Mouse (Mus musculus): ENCODE measurements around the gene Gtf2f2. TPM values are rescaled to one million over a fixed set of nuclear protein-coding genes. Genes with fewer than 3 reads are reported as not detected.

Gtf2f2 gene
- polyA plus RNA-seq, 1 experiment: 24.3 TPM

DNA sequence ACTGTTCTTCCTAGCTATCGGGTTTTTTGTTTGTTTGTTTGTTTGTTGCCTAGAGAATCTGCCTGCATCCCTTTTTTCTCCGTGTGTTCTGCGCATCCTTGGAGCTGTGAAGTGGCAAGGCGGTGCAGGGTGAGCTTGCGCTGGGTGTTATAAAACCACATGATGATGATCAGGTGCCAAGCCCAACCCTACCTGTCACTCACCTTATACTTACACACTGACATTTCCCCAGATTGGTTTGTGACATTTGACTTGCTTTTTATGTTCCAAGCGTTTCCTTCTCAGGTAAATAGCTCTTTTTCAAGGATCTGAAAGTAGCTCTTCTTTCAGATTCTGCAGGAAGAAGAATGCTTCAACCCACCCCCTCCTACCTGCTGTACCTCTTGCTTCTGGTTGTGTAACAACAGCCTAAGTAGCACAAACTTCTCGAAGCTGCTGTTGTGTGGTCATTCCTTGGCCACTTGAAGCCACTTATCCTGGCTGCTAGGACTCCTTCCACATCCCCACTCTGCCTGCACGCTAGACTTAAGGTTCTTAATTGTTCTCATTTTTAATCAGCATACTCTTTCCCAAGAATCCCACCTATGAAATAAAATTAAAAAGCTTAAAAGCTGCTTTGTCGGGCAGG, 143.8 kb downstream of the Gtf2f2 start:
- no peak overlapping the region for H3ac ChIP-seq (ENCODE audit: control insufficient read depth, insufficient read length)
- H3K4me2 ChIP-seq (ENCODE audit: low read depth): no peak overlapping the region
- H3K27me3 ChIP-seq (ENCODE audit: control insufficient read depth, insufficient read depth, insufficient read length): no peaks in the 10 kb centered on the region
- H3K79me2 ChIP-seq (ENCODE audit: control insufficient read depth, insufficient read depth): no peaks in the 10 kb centered on the region
- TF ChIP-seq USF1 (IDR thresholded peaks at IDR 0.05; ENCODE audit: low read depth) (no peak), MYOG (IDR thresholded peaks at IDR 0.05; ENCODE audit: control insufficient read depth in 1 of 3, insufficient read depth in 1 of 3, insufficient read length in 2 of 3, low read depth in 2 of 3) (no peak), MAX (IDR thresholded peaks at IDR 0.05; ENCODE audit: low read depth) (no peak), E2F4 (IDR thresholded peaks at IDR 0.05; ENCODE audit: insufficient read depth) (no peak), POLR2A (IDR thresholded peaks at IDR 0.05; ENCODE audit: insufficient read length, low read depth) (no peak), TCF12 (IDR thresholded peaks at IDR 0.05; ENCODE audit: insufficient read depth, poor library complexity, severe bottlenecking) (no peak), REST (IDR thresholded peaks at IDR 0.05; ENCODE audit: insufficient read depth, insufficient read length) (no peak), TCF3 (IDR thresholded peaks at IDR 0.05; ENCODE audit: insufficient read length, low read depth) (no peak), POLR2AphosphoS2 (IDR thresholded peaks at IDR 0.05; ENCODE audit: insufficient read length, low read depth) (no peak), SRF (IDR thresholded peaks at IDR 0.05; ENCODE audit: control insufficient read depth, insufficient read length, low read depth) (no peak), CEBPB (IDR thresholded peaks at IDR 0.05; ENCODE audit: insufficient read depth, poor library complexity, severe bottlenecking) (no peak), MYOD1 (IDR thresholded peaks at IDR 0.05; ENCODE audit: control insufficient read depth in 1 of 3, insufficient read length in 2 of 3, low read depth in 2 of 3) (no peak)
- H3K36me3 ChIP-seq (ENCODE audit: control insufficient read depth, insufficient read depth): no peaks in the 10 kb centered on the region
- H3K4me3 ChIP-seq: no peak overlapping the region

DNA sequence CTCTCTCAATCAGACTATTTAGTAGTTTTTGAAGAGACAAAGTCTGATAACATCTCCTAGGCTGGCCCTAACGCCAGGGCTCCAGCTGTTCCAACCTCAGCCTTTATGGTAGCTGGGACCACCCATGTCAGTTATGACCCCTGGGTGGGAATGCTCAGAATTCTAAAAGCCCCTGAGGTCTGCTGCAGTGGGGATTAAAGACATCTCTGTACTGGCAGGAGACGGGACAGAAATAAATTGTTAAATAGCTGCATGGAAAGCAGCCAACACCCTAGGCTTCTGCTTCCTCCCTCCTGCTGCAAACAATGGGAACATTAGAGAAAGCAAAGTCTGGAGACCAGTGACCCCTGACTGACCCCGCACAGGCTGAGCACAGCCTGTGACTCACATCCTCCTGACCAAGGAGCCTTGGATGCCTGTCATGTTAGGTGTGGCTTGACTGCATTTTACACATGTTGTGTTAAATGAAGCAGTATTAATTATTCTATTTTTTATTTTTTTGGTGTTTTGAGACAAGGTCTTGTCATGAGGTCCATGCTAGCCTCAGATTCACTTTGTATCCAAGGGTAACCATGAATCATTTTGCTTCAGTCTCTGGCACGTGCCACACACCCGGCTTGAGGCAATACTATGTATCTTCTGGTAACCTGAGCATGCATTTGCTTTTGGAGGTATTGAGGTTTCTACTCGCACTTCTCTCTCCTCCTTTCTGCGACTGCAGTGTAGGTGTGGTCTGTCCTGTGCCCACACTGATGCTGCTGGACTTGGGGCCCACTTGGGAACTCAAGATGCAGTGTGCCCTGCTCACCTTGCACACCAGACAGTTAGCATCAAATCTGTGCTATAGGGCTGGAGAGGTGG, 146.9 kb downstream of the Gtf2f2 start:
- H3K27me3 ChIP-seq (ENCODE audit: control insufficient read depth, insufficient read depth, insufficient read length): no peaks in the 10 kb centered on the region
- no peak overlapping the region for H3K4me3 ChIP-seq
- TF ChIP-seq SRF (IDR thresholded peaks at IDR 0.05; ENCODE audit: control insufficient read depth, insufficient read length, low read depth) (no peak), TCF12 (IDR thresholded peaks at IDR 0.05; ENCODE audit: insufficient read depth, poor library complexity, severe bottlenecking) (peak; percentile 15), MYOD1 (IDR thresholded peaks at IDR 0.05; ENCODE audit: control insufficient read depth in 1 of 3, insufficient read length in 2 of 3, low read depth in 2 of 3) (peak in 2 of 3 experiments; percentile 58 to 72), USF1 (IDR thresholded peaks at IDR 0.05; ENCODE audit: low read depth) (peak; percentile 44), MAX (IDR thresholded peaks at IDR 0.05; ENCODE audit: low read depth) (peak; percentile 12), POLR2A (IDR thresholded peaks at IDR 0.05; ENCODE audit: insufficient read length, low read depth) (no peak), POLR2AphosphoS2 (IDR thresholded peaks at IDR 0.05; ENCODE audit: insufficient read length, low read depth) (no peak), E2F4 (IDR thresholded peaks at IDR 0.05; ENCODE audit: insufficient read depth) (no peak), TCF3 (IDR thresholded peaks at IDR 0.05; ENCODE audit: insufficient read length, low read depth) (no peak), REST (IDR thresholded peaks at IDR 0.05; ENCODE audit: insufficient read depth, insufficient read length) (no peak), CEBPB (IDR thresholded peaks at IDR 0.05; ENCODE audit: insufficient read depth, poor library complexity, severe bottlenecking) (0 out of 2 replicates have a peak, but pooled peaks have one; percentile 7), MYOG (IDR thresholded peaks at IDR 0.05; ENCODE audit: control insufficient read depth in 1 of 3, insufficient read depth in 1 of 3, insufficient read length in 2 of 3, low read depth in 2 of 3) (peak in 1 of 3 experiments; percentile 65)
- no peak overlapping the region for H3ac ChIP-seq (ENCODE audit: control insufficient read depth, insufficient read length)
- H3K36me3 ChIP-seq (ENCODE audit: control insufficient read depth, insufficient read depth): no peaks in the 10 kb centered on the region
- H3K79me2 ChIP-seq (ENCODE audit: control insufficient read depth, insufficient read depth): no peaks in the 10 kb centered on the region
- peak overlapping the region; percentile 47 for H3K4me2 ChIP-seq (ENCODE audit: low read depth)

DNA sequence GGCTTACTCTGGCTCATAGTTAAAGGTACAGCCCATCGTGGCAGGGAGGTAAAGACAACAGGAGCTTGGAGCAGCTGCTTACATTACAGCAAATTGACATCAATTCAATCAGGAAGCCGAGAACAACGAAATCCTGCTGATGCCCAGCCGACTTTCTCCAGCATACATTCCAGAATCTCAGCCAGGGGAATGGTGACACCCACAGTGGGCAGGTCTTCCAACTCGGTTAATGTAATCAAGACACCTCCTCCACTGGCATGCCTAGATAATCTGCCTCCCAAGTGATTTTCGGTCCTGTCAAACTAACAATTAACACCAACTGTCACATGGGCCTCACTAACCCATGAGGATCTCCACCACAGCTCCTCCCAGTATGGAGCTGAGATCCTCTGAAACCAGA, 148.0 kb downstream of the Gtf2f2 start:
- no peak overlapping the region for H3ac ChIP-seq (ENCODE audit: control insufficient read depth, insufficient read length)
- H3K36me3 ChIP-seq (ENCODE audit: control insufficient read depth, insufficient read depth): no peaks in the 10 kb centered on the region
- H3K4me2 ChIP-seq (ENCODE audit: low read depth): peak overlapping the region; percentile 47
- H3K27me3 ChIP-seq (ENCODE audit: control insufficient read depth, insufficient read depth, insufficient read length): no peaks in the 10 kb centered on the region
- H3K79me2 ChIP-seq (ENCODE audit: control insufficient read depth, insufficient read depth): no peaks in the 10 kb centered on the region
- no peak for TF ChIP-seq POLR2A (IDR thresholded peaks at IDR 0.05; ENCODE audit: insufficient read length, low read depth)
- TF ChIP-seq MAX (IDR thresholded peaks at IDR 0.05; ENCODE audit: low read depth): no peak
- no peak for TF ChIP-seq POLR2AphosphoS2 (IDR thresholded peaks at IDR 0.05; ENCODE audit: insufficient read length, low read depth)
- no peak for TF ChIP-seq MYOG (IDR thresholded peaks at IDR 0.05; ENCODE audit: control insufficient read depth in 1 of 3, insufficient read depth in 1 of 3, insufficient read length in 2 of 3, low read depth in 2 of 3)
- TF ChIP-seq USF1 (IDR thresholded peaks at IDR 0.05; ENCODE audit: low read depth): no peak
- no peak for TF ChIP-seq CEBPB (IDR thresholded peaks at IDR 0.05; ENCODE audit: insufficient read depth, poor library complexity, severe bottlenecking)
- no peak for TF ChIP-seq TCF3 (IDR thresholded peaks at IDR 0.05; ENCODE audit: insufficient read length, low read depth)
- TF ChIP-seq REST (IDR thresholded peaks at IDR 0.05; ENCODE audit: insufficient read depth, insufficient read length): no peak
- no peak for TF ChIP-seq MYOD1 (IDR thresholded peaks at IDR 0.05; ENCODE audit: control insufficient read depth in 1 of 3, insufficient read length in 2 of 3, low read depth in 2 of 3)
- no peak for TF ChIP-seq E2F4 (IDR thresholded peaks at IDR 0.05; ENCODE audit: insufficient read depth)
- no peak for TF ChIP-seq SRF (IDR thresholded peaks at IDR 0.05; ENCODE audit: control insufficient read depth, insufficient read length, low read depth)
- TF ChIP-seq TCF12 (IDR thresholded peaks at IDR 0.05; ENCODE audit: insufficient read depth, poor library complexity, severe bottlenecking): no peak
- H3K4me3 ChIP-seq: no peak overlapping the region

DNA sequence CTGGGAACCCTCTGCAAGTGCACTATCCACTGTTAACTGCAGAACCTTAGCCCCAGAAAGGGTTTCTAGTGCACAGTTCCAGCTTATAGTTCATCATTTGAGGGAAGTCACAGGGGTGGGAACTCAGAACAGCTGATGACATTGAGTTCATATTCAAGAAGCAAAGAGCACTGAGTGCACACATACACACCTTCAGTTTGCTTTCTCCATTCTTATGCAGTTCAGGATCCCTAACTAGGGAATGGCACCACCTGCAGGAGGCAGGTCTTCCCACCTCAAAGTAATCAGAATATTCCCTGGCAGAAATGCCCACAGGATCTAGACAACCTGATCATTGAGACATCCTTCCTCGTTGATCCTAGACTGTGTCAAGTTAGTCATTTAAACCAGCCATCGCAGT, 151.0 kb downstream of the Gtf2f2 start:
- H3ac ChIP-seq (ENCODE audit: control insufficient read depth, insufficient read length): no peak overlapping the region
- peaks cover 4% of the 10 kb centered on the region for H3K79me2 ChIP-seq (ENCODE audit: control insufficient read depth, insufficient read depth)
- no peaks in the 10 kb centered on the region for H3K27me3 ChIP-seq (ENCODE audit: control insufficient read depth, insufficient read depth, insufficient read length)
- H3K36me3 ChIP-seq (ENCODE audit: control insufficient read depth, insufficient read depth): peaks cover 8% of the 10 kb centered on the region
- no peak for TF ChIP-seq TCF12 (IDR thresholded peaks at IDR 0.05; ENCODE audit: insufficient read depth, poor library complexity, severe bottlenecking)
- TF ChIP-seq MAX (IDR thresholded peaks at IDR 0.05; ENCODE audit: low read depth): no peak
- TF ChIP-seq POLR2AphosphoS2 (IDR thresholded peaks at IDR 0.05; ENCODE audit: insufficient read length, low read depth): no peak
- no peak for TF ChIP-seq TCF3 (IDR thresholded peaks at IDR 0.05; ENCODE audit: insufficient read length, low read depth)
- no peak for TF ChIP-seq MYOG (IDR thresholded peaks at IDR 0.05; ENCODE audit: control insufficient read depth in 1 of 3, insufficient read depth in 1 of 3, insufficient read length in 2 of 3, low read depth in 2 of 3)
- no peak for TF ChIP-seq SRF (IDR thresholded peaks at IDR 0.05; ENCODE audit: control insufficient read depth, insufficient read length, low read depth)
- no peak for TF ChIP-seq USF1 (IDR thresholded peaks at IDR 0.05; ENCODE audit: low read depth)
- TF ChIP-seq CEBPB (IDR thresholded peaks at IDR 0.05; ENCODE audit: insufficient read depth, poor library complexity, severe bottlenecking): no peak
- TF ChIP-seq REST (IDR thresholded peaks at IDR 0.05; ENCODE audit: insufficient read depth, insufficient read length): no peak
- no peak for TF ChIP-seq E2F4 (IDR thresholded peaks at IDR 0.05; ENCODE audit: insufficient read depth)
- no peak for TF ChIP-seq POLR2A (IDR thresholded peaks at IDR 0.05; ENCODE audit: insufficient read length, low read depth)
- no peak for TF ChIP-seq MYOD1 (IDR thresholded peaks at IDR 0.05; ENCODE audit: control insufficient read depth in 1 of 3, insufficient read length in 2 of 3, low read depth in 2 of 3)
- H3K4me3 ChIP-seq: no peak overlapping the region
- H3K4me2 ChIP-seq (ENCODE audit: low read depth): no peak overlapping the region
